ENCODE assay signal across 23 mouse cellular contexts in genomic region chr4:89753484-89753883, GRCm38 (mm10).
DNase-seq lines count a peak whose midpoint lies in the region; ATAC-seq and TF ChIP-seq lines count a peak whose summit lies in the region.
"Had no signal": no experiment of that assay in that cellular context is flagged by ENCODE, and none has a peak within 500 bp of the region (broad histone marks: within the 10 kb centered on the region; RNA-seq: fewer than 3 reads in every experiment).

No protein-coding gene starts in this region.

- in situ Hi-C loops in ES-E14 (cut with MboI; ENCODE audit: low sequenced_read_pairs in 2 of 2, unreplicated experiment in 2 of 2), result no loop called here

- 76% methylated on average over 1 of the region's 1 CpGs for WGBS in kidney, embryonic 16.5 days
- 86% methylated on average over 1 of the region's 1 CpGs for WGBS in forebrain, embryonic 15.5 days

- H3K4me1 ChIP-seq in ES-Bruce4 (ENCODE audit: control insufficient read depth, insufficient read depth, low read length) (no peaks in the 10 kb centered on the region), ES-E14 (ENCODE audit: control insufficient read depth in 2 of 2, insufficient read depth in 2 of 2, low read length in 2 of 2, poor library complexity in 1 of 2) (peaks cover 0 to 5% of the 10 kb centered on the region in 2 experiments; a peak in 1 of 4 replicates)
- no peaks in the 10 kb centered on the region for H3K4me1 ChIP-seq in kidney, embryonic 16.5 days (ENCODE audit: insufficient read depth, low read length)
- H3K4me1 ChIP-seq in forebrain, embryonic 15.5 days, result no peaks in the 10 kb centered on the region
- H3K4me1 ChIP-seq: embryonic facial prominence, embryonic 13.5 days; embryonic facial prominence, embryonic 15.5 days; forebrain, embryonic 10.5 days; forebrain, embryonic 12.5 days had no signal

- TF ChIP-seq POLR2A in ES-Bruce4 (IDR thresholded peaks at IDR 0.05; ENCODE audit: insufficient read depth, low read length), result no peak

- H3K4me3 ChIP-seq in ES-Bruce4 (ENCODE audit: low read depth, low read length), result no peak overlapping the region
- H3K4me3 ChIP-seq in ES-E14 (ENCODE audit: insufficient read depth in 1 of 2, low read depth in 1 of 2, low read length in 2 of 2, poor library complexity in 1 of 2, severe bottlenecking in 1 of 2), result no peak overlapping the region
- no peak overlapping the region for H3K4me3 ChIP-seq in kidney, embryonic 16.5 days (ENCODE audit: low read length)
- no peak overlapping the region for H3K4me3 ChIP-seq in forebrain, embryonic 15.5 days
- H3K4me3 ChIP-seq: embryonic facial prominence, embryonic 13.5 days; embryonic facial prominence, embryonic 15.5 days; erythroblast, embryonic 14.5 days; forebrain, embryonic 10.5 days; forebrain, embryonic 12.5 days had no signal

- no peak for TF ChIP-seq CTCF in ES-Bruce4 (IDR thresholded peaks at IDR 0.05; ENCODE audit: low read depth, low read length)

- no peaks in the 10 kb centered on the region for H3K36me3 ChIP-seq in ES-Bruce4 (ENCODE audit: control insufficient read depth, insufficient read depth, low read length, poor library complexity, severe bottlenecking)
- H3K36me3 ChIP-seq in ES-E14 (ENCODE audit: control insufficient read depth, insufficient read depth, low read length, poor library complexity, severe bottlenecking), result no peaks in the 10 kb centered on the region
- H3K36me3 ChIP-seq in kidney, embryonic 16.5 days (ENCODE audit: insufficient read depth, low read length), result no peaks in the 10 kb centered on the region
- H3K36me3 ChIP-seq in forebrain, embryonic 15.5 days, result no peaks in the 10 kb centered on the region
- H3K36me3 ChIP-seq: embryonic facial prominence, embryonic 13.5 days; embryonic facial prominence, embryonic 15.5 days; forebrain, embryonic 10.5 days; forebrain, embryonic 12.5 days had no signal

- H3K27ac ChIP-seq in ES-Bruce4 (ENCODE audit: insufficient read depth, low read length) (no peak overlapping the region), ES-E14 (ENCODE audit: insufficient read depth, low read depth, low read length, poor library complexity, severe bottlenecking) (no peak overlapping the region)
- H3K27ac ChIP-seq in kidney, embryonic 16.5 days (ENCODE audit: low read length), result no peak overlapping the region
- H3K27ac ChIP-seq in forebrain, embryonic 15.5 days (replicated peaks), result no peak overlapping the region
- H3K27ac ChIP-seq: embryonic facial prominence, embryonic 13.5 days; embryonic facial prominence, embryonic 15.5 days; forebrain, embryonic 10.5 days; forebrain, embryonic 12.5 days had no signal

- no peak for ATAC-seq in kidney, embryonic 16.5 days (ENCODE audit: low FRiP score, low TSS enrichment)
- ATAC-seq in forebrain, embryonic 15.5 days (replicated peaks), result no peak
- ATAC-seq: forebrain, embryonic 14.5 days; forebrain, postnatal 0 days had no signal

- no peak overlapping the region for H3K9ac ChIP-seq in ES-Bruce4 (ENCODE audit: low read depth, poor library complexity, severe bottlenecking)
- no peak overlapping the region for H3K9ac ChIP-seq in ES-E14 (ENCODE audit: insufficient read depth, low read depth, low read length, poor library complexity, severe bottlenecking)
- H3K9ac ChIP-seq in kidney, embryonic 16.5 days (replicated peaks; ENCODE audit: low read length), result no peak overlapping the region
- H3K9ac ChIP-seq in forebrain, embryonic 15.5 days (replicated peaks), result no peak overlapping the region
- H3K9ac ChIP-seq: embryonic facial prominence, embryonic 13.5 days; embryonic facial prominence, embryonic 15.5 days; forebrain, embryonic 12.5 days; forebrain, postnatal 0 days had no signal

- DNase-seq in ES-E14 (ENCODE audit: low read depth, low spot score) (peak; percentile 13), ZHBTc4 (ENCODE audit: low read depth, low spot score) (peak; percentile 24)
- DNase-seq in embryo, embryonic 11 days, result peak; percentile 0
- no peak for DNase-seq in gastrocnemius, postnatal 14 days
- DNase-seq: adrenal gland, adult 2 months; adrenal gland, postnatal 10 days; adrenal gland, postnatal 25 days; cerebellum, adult 11 months; cerebellum, adult 18-20 months; cerebellum, adult 8-10 months; cerebellum, adult 9-11 months; cerebellum, postnatal 14 days; cerebellum, postnatal 36 days; forebrain, postnatal 0 days had no signal

- intact Hi-C loops in gastrocnemius, postnatal 14 days (cut with DNase I; ENCODE audit: low total_unique reads), result no loop called here

- no peak overlapping the region for H3K4me2 ChIP-seq in kidney, embryonic 16.5 days (replicated peaks; ENCODE audit: low read depth, low read length)
- no peak overlapping the region for H3K4me2 ChIP-seq in forebrain, embryonic 15.5 days (replicated peaks)
- H3K4me2 ChIP-seq: embryonic facial prominence, embryonic 13.5 days; embryonic facial prominence, embryonic 15.5 days; forebrain, embryonic 12.5 days had no signal

- TF ChIP-seq EP300 in ES-Bruce4 (IDR thresholded peaks at IDR 0.05; ENCODE audit: insufficient read depth, low read depth, low read length), result 0 out of 2 replicates have a peak, but pooled peaks have one; percentile 7

- H3K9me3 ChIP-seq in ES-Bruce4 (replicated peaks; ENCODE audit: control insufficient read depth, insufficient read depth, low read length, poor library complexity, severe bottlenecking) (no peaks in the 10 kb centered on the region), ES-E14 (ENCODE audit: control insufficient read depth, insufficient read depth, low read depth, low read length) (no peaks in the 10 kb centered on the region)
- no peaks in the 10 kb centered on the region for H3K9me3 ChIP-seq in kidney, embryonic 16.5 days (ENCODE audit: low read length)
- H3K9me3 ChIP-seq in forebrain, embryonic 15.5 days, result no peaks in the 10 kb centered on the region
- H3K9me3 ChIP-seq: embryonic facial prominence, embryonic 13.5 days; embryonic facial prominence, embryonic 15.5 days; forebrain, embryonic 10.5 days; forebrain, embryonic 12.5 days had no signal

- no peaks in the 10 kb centered on the region for H3K27me3 ChIP-seq in ES-Bruce4 (ENCODE audit: control insufficient read depth, insufficient read depth, low read length, poor library complexity, severe bottlenecking)
- no peaks in the 10 kb centered on the region for H3K27me3 ChIP-seq in kidney, embryonic 16.5 days (ENCODE audit: insufficient read depth, low read length)
- H3K27me3 ChIP-seq in forebrain, embryonic 15.5 days, result no peaks in the 10 kb centered on the region
- H3K27me3 ChIP-seq: embryonic facial prominence, embryonic 13.5 days; embryonic facial prominence, embryonic 15.5 days; forebrain, embryonic 12.5 days had no signal

TF ChIP-seq in ES-E14, 5 proteins besides CTCF, POLR2A, EP300 and RAD21:
- TF ChIP-seq CHD2 (IDR thresholded peaks at IDR 0.05; ENCODE audit: low read depth, low read length) (no peak), ZNF384 (IDR thresholded peaks at IDR 0.05; ENCODE audit: low read depth, low read length) (peak; percentile 96), MAFK (IDR thresholded peaks at IDR 0.05; ENCODE audit: insufficient read depth, low read depth, low read length) (0 out of 2 replicates have a peak, but pooled peaks have one; percentile 19)
